Mouse (Mus musculus): ENCODE data around the gene Nipa1. TPM values are rescaled to one million over a fixed set of nuclear protein-coding genes. Genes with fewer than 3 reads are reported as not detected.

Nipa1 gene
- polyA plus RNA-seq, 1 experiment from 2014 or later: 3.6 TPM

- Histone ChIP-seq H3K36me3 (ENCODE audit: insufficient read depth, low read length) (no peaks in the 10 kb centered on the region), H3K27me3 (ENCODE audit: insufficient read depth, low read length) (no peaks in the 10 kb centered on the region), H3K4me3 (replicated peaks; ENCODE audit: low read depth, low read length) (peak within 1 kb of the TSS; percentile 85), H3K9ac (ENCODE audit: low read depth, low read length) (peak within 1 kb of the TSS; percentile 78), H3K4me2 (ENCODE audit: low read length) (peak within 1 kb of the TSS; percentile 71), H3K9me3 (replicated peaks; ENCODE audit: low read length) (no peaks in the 10 kb centered on the region), H3K27ac (peak within 1 kb of the TSS; percentile 95), H3K4me1 (replicated peaks; ENCODE audit: insufficient read depth, low read length) (peaks cover 7% of the 10 kb centered on the region)
- under 1% methylated on average over 47 of the region's 47 CpGs for WGBS
- TF ChIP-seq CTCF (IDR thresholded peaks at IDR 0.05; ENCODE audit: low read depth): no peak
- ATAC-seq (replicated peaks; ENCODE audit: low FRiP score, low read depth) (peak; percentile 100), DNase-seq (ENCODE audit: low spot score) (peak; percentile 100)
Measured at GRCm38 (mm10) chr7:56049831-56050321, 30.1 kb upstream of the Nipa1 start, which contains the start of gene Herc2. Gene Herc2, plus strand, starts transcription at chr7:56050196.

- no peak overlapping the region for H3K9ac ChIP-seq (ENCODE audit: low read depth, low read length)
- DNase-seq (ENCODE audit: low spot score) (no peak), ATAC-seq (replicated peaks; ENCODE audit: low FRiP score, low read depth) (no peak)
- H3K27me3 ChIP-seq (ENCODE audit: insufficient read depth, low read length): no peaks in the 10 kb centered on the region
- H3K27ac ChIP-seq: no peak overlapping the region
- H3K4me3 ChIP-seq (replicated peaks; ENCODE audit: low read depth, low read length): no peak overlapping the region
- no peaks in the 10 kb centered on the region for H3K36me3 ChIP-seq (ENCODE audit: insufficient read depth, low read length)
- H3K9me3 ChIP-seq (replicated peaks; ENCODE audit: low read length): no peaks in the 10 kb centered on the region
- TF ChIP-seq CTCF (IDR thresholded peaks at IDR 0.05; ENCODE audit: low read depth): no peak
- no peak overlapping the region for H3K4me2 ChIP-seq (ENCODE audit: low read length)
- peaks cover 7% of the 10 kb centered on the region for H3K4me1 ChIP-seq (replicated peaks; ENCODE audit: insufficient read depth, low read length)
- 53% methylated on average over 1 of the region's 1 CpGs for WGBS
Measured at GRCm38 (mm10) chr7:56047178-56047577, 27.4 kb upstream of the Nipa1 start.

GRCm38 (mm10) chr7:56044267-56044629 is 24.5 kb upstream of the Nipa1 start:
- WGBS: 78% methylated on average over 3 of the region's 3 CpGs

GRCm38 (mm10) chr7:56043577-56044266 is 24.0 kb upstream of the Nipa1 start:
- Histone ChIP-seq H3K9ac (ENCODE audit: low read depth, low read length) (no peak overlapping the region), H3K36me3 (ENCODE audit: insufficient read depth, low read length) (no peaks in the 10 kb centered on the region), H3K4me1 (replicated peaks; ENCODE audit: insufficient read depth, low read length) (no peaks in the 10 kb centered on the region), H3K4me3 (replicated peaks; ENCODE audit: low read depth, low read length) (no peak overlapping the region), H3K27me3 (ENCODE audit: insufficient read depth, low read length) (no peaks in the 10 kb centered on the region), H3K4me2 (ENCODE audit: low read length) (no peak overlapping the region), H3K9me3 (replicated peaks; ENCODE audit: low read length) (no peaks in the 10 kb centered on the region), H3K27ac (no peak overlapping the region)
- no peak for TF ChIP-seq CTCF (IDR thresholded peaks at IDR 0.05; ENCODE audit: low read depth)
- ATAC-seq (replicated peaks; ENCODE audit: low FRiP score, low read depth): no peak
- 66% methylated on average over 4 of the region's 4 CpGs for WGBS
- no peak for DNase-seq (ENCODE audit: low spot score)

More at GRCm38 (mm10) chr7:56044267-56044629, 24.5 kb upstream of the Nipa1 start:
- H3K9me3 ChIP-seq (replicated peaks; ENCODE audit: low read length): no peaks in the 10 kb centered on the region
- H3K27me3 ChIP-seq (ENCODE audit: insufficient read depth, low read length): no peaks in the 10 kb centered on the region
- no peak overlapping the region for H3K4me2 ChIP-seq (ENCODE audit: low read length)
- H3K27ac ChIP-seq: no peak overlapping the region
- ATAC-seq (replicated peaks; ENCODE audit: low FRiP score, low read depth) (no peak), DNase-seq (ENCODE audit: low spot score) (no peak)
- H3K4me3 ChIP-seq (replicated peaks; ENCODE audit: low read depth, low read length): no peak overlapping the region
- TF ChIP-seq CTCF (IDR thresholded peaks at IDR 0.05; ENCODE audit: low read depth): no peak
- no peaks in the 10 kb centered on the region for H3K36me3 ChIP-seq (ENCODE audit: insufficient read depth, low read length)
- no peaks in the 10 kb centered on the region for H3K4me1 ChIP-seq (replicated peaks; ENCODE audit: insufficient read depth, low read length)
- no peak overlapping the region for H3K9ac ChIP-seq (ENCODE audit: low read depth, low read length)

- H3K36me3 ChIP-seq (ENCODE audit: insufficient read depth, low read length): no peaks in the 10 kb centered on the region
- no peaks in the 10 kb centered on the region for H3K4me1 ChIP-seq (replicated peaks; ENCODE audit: insufficient read depth, low read length)
- no peaks in the 10 kb centered on the region for H3K9me3 ChIP-seq (replicated peaks; ENCODE audit: low read length)
- no peaks in the 10 kb centered on the region for H3K27me3 ChIP-seq (ENCODE audit: insufficient read depth, low read length)
- 9% methylated on average over 5 of the region's 5 CpGs for WGBS
- no peak overlapping the region for H3K9ac ChIP-seq (ENCODE audit: low read depth, low read length)
- no peak overlapping the region for H3K27ac ChIP-seq
- no peak overlapping the region for H3K4me2 ChIP-seq (ENCODE audit: low read length)
- TF ChIP-seq CTCF (IDR thresholded peaks at IDR 0.05; ENCODE audit: low read depth): peak; percentile 84
- H3K4me3 ChIP-seq (replicated peaks; ENCODE audit: low read depth, low read length): no peak overlapping the region
- ATAC-seq (replicated peaks; ENCODE audit: low FRiP score, low read depth) (no peak), DNase-seq (ENCODE audit: low spot score) (peak; percentile 83)
Measured at GRCm38 (mm10) chr7:56042353-56042752, 22.6 kb upstream of the Nipa1 start.

- Histone ChIP-seq H3K27me3 (ENCODE audit: insufficient read depth, low read length) (no peaks in the 10 kb centered on the region), H3K4me3 (replicated peaks; ENCODE audit: low read depth, low read length) (no peak overlapping the region), H3K4me2 (ENCODE audit: low read length) (no peak overlapping the region), H3K27ac (no peak overlapping the region), H3K9ac (ENCODE audit: low read depth, low read length) (no peak overlapping the region), H3K9me3 (replicated peaks; ENCODE audit: low read length) (no peaks in the 10 kb centered on the region), H3K4me1 (replicated peaks; ENCODE audit: insufficient read depth, low read length) (no peaks in the 10 kb centered on the region), H3K36me3 (ENCODE audit: insufficient read depth, low read length) (no peaks in the 10 kb centered on the region)
- no peak for DNase-seq (ENCODE audit: low spot score)
- WGBS: 88% methylated on average over 3 of the region's 3 CpGs
- no peak for ATAC-seq (replicated peaks; ENCODE audit: low FRiP score, low read depth)
- TF ChIP-seq CTCF (IDR thresholded peaks at IDR 0.05; ENCODE audit: low read depth): no peak
Measured at GRCm38 (mm10) chr7:56023586-56023985, 3.8 kb upstream of the Nipa1 start.
